Mouse (Mus musculus) small intestine, adult 2 months (tissue): ENCODE measurements around the gene Pde4d. TPM values are rescaled to one million over a fixed set of nuclear protein-coding genes. Genes with fewer than 3 reads are reported as not detected.

Source experiments
- H3K27ac ChIP-seq: fragments of 200-500 bp; 2 replicates; pipeline ENCODE4 v1.5.1; 2012; ENCODE audit warnings: low read depth, low read length, control low read depth, inconsistent platforms; ENCODE audit not compliant: insufficient read depth
- H3K27me3 ChIP-seq: fragments of 200-500 bp; 2 replicates; pipeline ENCODE4 v1.6.1; 2012; ENCODE audit warnings: mild to moderate bottlenecking, moderate library complexity, low read length, inconsistent platforms; ENCODE audit not compliant: control insufficient read depth, insufficient read depth
- H3K36me3 ChIP-seq: fragments of 200-500 bp; 2 replicates; pipeline ENCODE4 v1.6.1; 2012; ENCODE audit warnings: mild to moderate bottlenecking, low read length, control low read depth, inconsistent platforms; ENCODE audit not compliant: control insufficient read depth, insufficient read depth
- H3K4me1 ChIP-seq: fragments of 200-500 bp; 2 replicates; pipeline ENCODE4 v1.6.1; 2012; ENCODE audit warnings: low read length, inconsistent platforms, mixed read lengths; ENCODE audit not compliant: control insufficient read depth, insufficient read depth, insufficient read length
- H3K4me3 ChIP-seq: fragments of 200-500 bp; 2 replicates; pipeline ENCODE4 v1.5.1; 2012; ENCODE audit warnings: low read depth, mild to moderate bottlenecking, control low read depth, inconsistent platforms, low read length, moderate library complexity
- CTCF ChIP-seq: fragments of 200-500 bp; IDR thresholded peaks from 2 replicates; pipeline ENCODE4 v1.5.1; 2012; ENCODE audit warnings: low read depth, mild to moderate bottlenecking, control low read depth, inconsistent platforms, low read length, moderate library complexity, mixed read lengths; ENCODE audit not compliant: insufficient replicate concordance, insufficient read length; ENCODE audit errors: extremely low read depth
- POLR2A ChIP-seq: fragments of 200-500 bp; IDR thresholded peaks from 2 replicates; pipeline ENCODE4 v1.6.1; 2012; ENCODE audit warnings: low read depth, mild to moderate bottlenecking, control low read depth, inconsistent platforms, low read length, moderate library complexity
- WGBS: fragments of 180-500 bp; shearing (Covaris S2); methylation state at CpG from one replicate; pipeline ENCODE4 v1.1.7; 2018; 5-methylcytosine and 5-hydroxymethylcytosine counted together
- polyA plus RNA-seq: library from polyadenylated mRNA; depleted of rRNA; stranded (reverse); fragments of >200 nt; gene quantifications from 2 replicates; pipeline ENCODE4 v1.2.3, GENCODE M21; 2012

Pde4d gene
- polyA plus RNA-seq, 1 experiment: 8.4 TPM

GRCm38 (mm10) chr13:109407371-109407770, 957.6 kb downstream of the Pde4d start:
- Histone ChIP-seq H3K27ac (no peak overlapping the region), H3K4me3 (no peak overlapping the region), H3K4me1 (no peaks in the 10 kb centered on the region), H3K27me3 (no peaks in the 10 kb centered on the region), H3K36me3 (no peaks in the 10 kb centered on the region)
- TF ChIP-seq CTCF: no peak
- TF ChIP-seq POLR2A: no peak
- 92% methylated on average over 3 of the region's 3 CpGs for WGBS

GRCm38 (mm10) chr13:109420426-109420825, 970.7 kb downstream of the Pde4d start:
- Histone ChIP-seq H3K4me3 (no peak overlapping the region), H3K27me3 (no peaks in the 10 kb centered on the region), H3K27ac (no peak overlapping the region), H3K36me3 (no peaks in the 10 kb centered on the region), H3K4me1 (no peaks in the 10 kb centered on the region)
- TF ChIP-seq CTCF: no peak
- no peak for TF ChIP-seq POLR2A
- WGBS: 96% methylated on average over 3 of the region's 3 CpGs

DNA sequence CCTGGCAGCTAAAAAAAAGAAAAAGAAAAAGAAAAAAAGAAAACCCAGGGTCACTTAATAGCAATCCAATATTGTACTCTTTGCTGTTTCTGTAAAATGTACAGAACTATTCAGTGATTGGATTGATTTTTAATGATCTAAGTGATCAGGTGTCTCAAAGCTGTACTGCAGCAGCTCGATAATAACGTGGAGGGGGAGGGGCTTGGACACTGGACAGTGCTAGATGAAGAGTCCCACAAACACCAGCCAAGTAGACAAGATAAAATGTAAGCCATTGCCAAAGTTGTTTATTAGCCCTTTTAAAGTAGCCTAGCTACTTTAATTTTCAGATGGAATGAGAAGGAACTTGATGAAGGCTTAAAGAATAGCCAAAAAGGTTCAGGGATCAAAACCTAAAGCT, 975.2 kb downstream of the Pde4d start:
- 24% methylated on average over 2 of the region's 2 CpGs for WGBS
- TF ChIP-seq CTCF: no peak
- TF ChIP-seq POLR2A: no peak

GRCm38 (mm10) chr13:109425548-109425947, 975.8 kb downstream of the Pde4d start:
- H3K4me3 ChIP-seq: no peak overlapping the region
- WGBS: 84% methylated on average over 13 of the region's 13 CpGs
- no peak overlapping the region for H3K27ac ChIP-seq
- no peaks in the 10 kb centered on the region for H3K4me1 ChIP-seq
- H3K27me3 ChIP-seq: no peaks in the 10 kb centered on the region
- TF ChIP-seq POLR2A (no peak), CTCF (no peak)
- H3K36me3 ChIP-seq: no peaks in the 10 kb centered on the region

More for the DNA sequence above, 975.2 kb downstream of the Pde4d start:
- Histone ChIP-seq H3K36me3 (no peaks in the 10 kb centered on the region), H3K4me1 (no peaks in the 10 kb centered on the region), H3K27ac (no peak overlapping the region), H3K27me3 (no peaks in the 10 kb centered on the region), H3K4me3 (no peak overlapping the region)

DNA sequence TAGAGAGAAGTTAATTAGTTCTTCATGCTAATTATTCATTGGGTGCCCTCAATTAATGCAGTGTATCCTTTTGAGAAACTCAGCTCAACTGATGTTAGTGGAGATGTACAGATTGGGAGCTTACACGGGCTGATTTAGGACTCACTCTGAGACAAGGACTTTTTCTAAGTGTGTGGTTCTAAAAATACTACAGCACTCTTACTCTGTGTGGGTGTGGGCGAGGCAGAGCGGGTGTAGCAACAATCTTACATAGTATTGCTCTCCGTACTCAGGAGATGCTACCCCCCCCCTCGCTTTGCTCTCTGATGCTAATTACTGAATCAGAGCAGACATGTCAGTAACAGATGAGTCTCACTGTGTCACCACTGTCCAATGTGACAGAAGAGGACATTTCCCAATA, 976.3 kb downstream of the Pde4d start:
- 80% methylated on average over 5 of the region's 5 CpGs for WGBS

DNA sequence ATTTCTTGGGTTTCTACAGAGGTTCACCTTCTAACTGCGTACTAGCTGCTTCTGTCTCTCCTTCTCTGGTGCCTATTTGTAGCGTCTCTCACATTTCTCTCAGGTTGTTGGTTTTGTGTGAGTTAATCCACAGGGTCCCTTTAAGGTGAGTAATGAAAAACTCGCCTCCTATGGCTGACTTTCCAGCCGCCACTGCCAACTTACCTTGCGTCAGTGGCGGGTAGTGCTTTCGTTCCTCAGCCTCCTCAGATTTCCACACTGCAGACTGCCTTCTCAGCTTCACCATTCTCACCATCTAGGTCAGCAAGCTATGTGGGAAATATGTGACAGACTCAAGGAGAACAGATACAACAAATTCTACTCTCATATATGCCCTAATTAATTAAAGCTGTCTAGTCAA, 977.8 kb downstream of the Pde4d start:
- H3K4me1 ChIP-seq: no peaks in the 10 kb centered on the region
- no peaks in the 10 kb centered on the region for H3K36me3 ChIP-seq
- no peaks in the 10 kb centered on the region for H3K27me3 ChIP-seq
- TF ChIP-seq POLR2A (no peak), CTCF (no peak)
- no peak overlapping the region for H3K27ac ChIP-seq
- 76% methylated on average over 7 of the region's 7 CpGs for WGBS
- no peak overlapping the region for H3K4me3 ChIP-seq

More for the DNA sequence above, 976.3 kb downstream of the Pde4d start:
- TF ChIP-seq CTCF (no peak), POLR2A (no peak)
- Histone ChIP-seq H3K4me3 (no peak overlapping the region), H3K4me1 (no peaks in the 10 kb centered on the region), H3K27ac (no peak overlapping the region), H3K36me3 (no peaks in the 10 kb centered on the region), H3K27me3 (no peaks in the 10 kb centered on the region)

- no peaks in the 10 kb centered on the region for H3K4me1 ChIP-seq
- TF ChIP-seq POLR2A (no peak), CTCF (no peak)
- H3K4me3 ChIP-seq: no peak overlapping the region
- H3K27me3 ChIP-seq: no peaks in the 10 kb centered on the region
- 95% methylated on average over 2 of the region's 2 CpGs for WGBS
- H3K36me3 ChIP-seq: no peaks in the 10 kb centered on the region
- no peak overlapping the region for H3K27ac ChIP-seq
Observed at GRCm38 (mm10) chr13:109429544-109429943, 979.8 kb downstream of the Pde4d start.

DNA sequence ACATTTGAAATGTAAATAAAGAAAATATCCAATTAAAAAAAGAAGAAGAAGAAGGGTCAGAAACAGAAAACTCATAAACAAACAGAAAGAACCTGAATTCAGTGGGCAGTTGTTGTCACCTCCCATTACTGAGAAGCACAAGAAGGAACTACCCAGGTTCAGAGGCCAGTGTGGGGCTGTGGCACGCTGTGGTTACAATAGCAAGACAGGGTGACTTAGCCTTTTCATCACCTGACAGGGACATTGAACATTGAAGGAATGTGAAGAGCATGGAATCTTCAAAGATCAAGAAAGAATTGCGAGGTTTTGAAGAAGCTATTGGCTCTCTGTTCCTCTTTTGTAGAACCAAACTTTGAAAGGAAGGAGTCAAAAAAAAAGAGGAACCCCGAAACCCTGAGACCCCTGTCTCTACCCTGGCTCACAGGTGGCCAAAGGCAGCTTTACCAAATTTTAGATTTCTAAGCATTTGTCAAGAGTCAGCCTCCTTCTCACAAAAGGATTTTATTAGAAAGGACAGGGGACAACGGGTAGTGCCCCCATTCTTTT, 987.6 kb downstream of the Pde4d start:
- Histone ChIP-seq H3K4me3 (no peak overlapping the region), H3K4me1 (peaks cover 4% of the 10 kb centered on the region; the same call in 1 of the 2 replicates), H3K27ac (no peak overlapping the region), H3K27me3 (no peaks in the 10 kb centered on the region), H3K36me3 (no peaks in the 10 kb centered on the region)
- no peak for TF ChIP-seq CTCF
- WGBS: 70% methylated on average over 4 of the region's 4 CpGs
